13 mouse cellular contexts compared by ENCODE assay signal in genomic region chr8:107682066-107682465, GRCm38 (mm10).
"Had no signal": no experiment of that assay in that cellular context is flagged by ENCODE, and none has a peak within 500 bp of the region (broad histone marks: within the 10 kb centered on the region; RNA-seq: fewer than 3 reads in every experiment).

No protein-coding gene starts in this region.

- DNase-seq: kidney, adult 18-20 months; kidney, postnatal 36 days; layer of hippocampus, adult 9-11 months; layer of hippocampus, postnatal 36 days; liver; liver, embryonic 13.5 days; liver, postnatal 0 days; lung, postnatal 14 days; right cerebral cortex, adult 18-20 months had no signal

- H3K36me3 ChIP-seq: limb, embryonic 12.5 days; liver, embryonic 13.5 days; lung, embryonic 15.5 days; midbrain, embryonic 12.5 days had no signal

- H3K4me3 ChIP-seq: limb, embryonic 12.5 days; liver, embryonic 13.5 days; lung, embryonic 15.5 days; megakaryocyte, embryonic 14.5 days; midbrain, embryonic 12.5 days had no signal

- H3K27me3 ChIP-seq: limb, embryonic 12.5 days; liver, embryonic 13.5 days; lung, embryonic 15.5 days; megakaryocyte, embryonic 14.5 days; midbrain, embryonic 12.5 days had no signal
